Mouse (Mus musculus) bone marrow, adult 2 months (tissue): ENCODE results near the gene Nmnat3.

Experiments
- CTCF ChIP-seq: fragments of 200-500 bp; IDR thresholded peaks from 2 replicates; pipeline ENCODE4 v1.5.1; 2011; ENCODE audit warnings: low read length, control low read depth; ENCODE audit not compliant: control insufficient read depth, insufficient read depth
- POLR2A ChIP-seq: fragments of 200-500 bp; IDR thresholded peaks from 2 replicates; pipeline ENCODE4 v1.6.1; 2011; ENCODE audit warnings: low read depth, mild to moderate bottlenecking, control low read depth, low read length, borderline replicate concordance; ENCODE audit not compliant: control insufficient read depth

GRCm38 (mm10) chr9:98318875-98319274 is 31.6 kb downstream of the Nmnat3 start:
- TF ChIP-seq POLR2A (no peak), CTCF (no peak)
